Mouse (Mus musculus) kidney, adult 2 months (tissue): Measurements from ENCODE around the gene Rgmb.

ENCODE experiments used
- CTCF ChIP-seq: fragments of 200-500 bp; conservative IDR thresholded peaks from 2 replicates; pipeline ENCODE4 v1.5.1; 2011; ENCODE audit warnings: low read depth, mild to moderate bottlenecking, control low read depth, low read length, moderate library complexity, mixed read lengths; ENCODE audit not compliant: insufficient read depth, insufficient read length
- POLR2A ChIP-seq: fragments of 200-500 bp; IDR thresholded peaks from one replicate; pipeline ENCODE4 v1.6.1; 2011; ENCODE audit warnings: low read depth, low read length, control low read depth

DNA sequence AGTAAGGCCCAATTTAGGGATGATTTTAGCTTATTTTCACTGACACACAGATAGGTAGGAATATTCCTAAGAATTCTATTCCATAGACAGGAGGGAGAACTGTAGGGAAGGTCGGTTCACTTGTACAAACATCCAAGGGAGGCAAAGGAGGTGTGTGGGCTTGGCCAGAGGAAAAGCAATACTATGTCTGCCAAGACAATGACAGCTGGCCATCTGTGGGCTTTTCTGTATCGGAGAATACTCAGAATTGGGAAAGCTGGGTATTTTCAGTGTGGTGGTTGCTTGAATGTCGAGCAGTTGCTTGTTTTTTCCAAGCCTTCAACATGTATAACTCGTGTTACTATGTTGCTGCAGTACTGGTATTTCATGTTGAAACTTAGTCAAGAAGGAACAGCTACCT is 31.5 kb upstream of the Rgmb start:
- TF ChIP-seq CTCF (no peak), POLR2A (no peak)
